In genomic region chr4:95053791-95054117, GRCm38 (mm10) we compare ENCODE assay signal across 8 mouse cellular contexts. TPM values are rescaled to one million over a fixed set of nuclear protein-coding genes. Genes with fewer than 3 reads are reported as not detected.
DNase-seq lines count a peak whose midpoint lies in the region; ATAC-seq and TF ChIP-seq lines count a peak whose summit lies in the region.

No protein-coding gene starts in this region.

- no peaks in the 10 kb centered on the region for H3K9me3 ChIP-seq in intestine, embryonic 14.5 days (ENCODE audit: control insufficient read depth, low read length)

- H3K79me2 ChIP-seq in macrophage (ENCODE audit: inconsistent target) = peaks cover 30% of the 10 kb centered on the region

- peak overlapping the region; percentile 71 for H3K4me2 ChIP-seq in intestine, embryonic 14.5 days (ENCODE audit: low read length)

- ATAC-seq in intestine, embryonic 14.5 days (replicated peaks; ENCODE audit: low FRiP score, low TSS enrichment, low read depth) = no peak
- no peak for ATAC-seq in megakaryocyte progenitor cell, adult 5-6 weeks (replicated peaks; ENCODE audit: poor library complexity)

- H3K36me3 ChIP-seq in intestine, embryonic 14.5 days (ENCODE audit: control insufficient read depth, insufficient read depth, low read length) = no peaks in the 10 kb centered on the region; the same call in 1 of the 2 replicates
- no peaks in the 10 kb centered on the region for H3K36me3 ChIP-seq in macrophage (ENCODE audit: inconsistent target)
- no peaks in the 10 kb centered on the region for H3K36me3 ChIP-seq in spleen, adult 2 months (ENCODE audit: control insufficient read depth, insufficient read depth, low read length)

- peak; percentile 50 for DNase-seq in ZHBTc4 (ENCODE audit: low read depth, low spot score)
- DNase-seq in cerebellum, postnatal 10 days = peak; percentile 93 to 94
- peak; percentile 75 to 82 for DNase-seq in gastrocnemius, adult 8-10 months (ENCODE audit: low spot score in 2 of 2)
- peak; percentile 78 for DNase-seq in intestine, embryonic 14.5 days (ENCODE audit: low spot score)
- peak; percentile 67 to 79 for DNase-seq in left cerebral cortex, postnatal 10 days (ENCODE audit: extremely low spot score in 1 of 2, low spot score in 2 of 2)
- DNase-seq in spleen, adult 2 months (ENCODE audit: low read depth in 1 of 2, low spot score in 2 of 2) = peak in 1 of 2 experiments; percentile 56

- H3K27me3 ChIP-seq in intestine, embryonic 14.5 days (replicated peaks; ENCODE audit: control insufficient read depth, insufficient read depth, low read length) = no peaks in the 10 kb centered on the region
- H3K27me3 ChIP-seq in spleen, adult 2 months (ENCODE audit: control insufficient read depth, insufficient read depth, low read length) = no peaks in the 10 kb centered on the region

- WGBS in intestine, embryonic 14.5 days = 3% methylated on average over 6 of the region's 6 CpGs
- 0% methylated on average over 6 of the region's 6 CpGs for WGBS in macrophage (ENCODE audit: missing documents)
- WGBS in spleen, adult 2 months = under 1% methylated on average over 6 of the region's 6 CpGs

- peak overlapping the region; percentile 99 for H3K27ac ChIP-seq in intestine, embryonic 14.5 days (ENCODE audit: low read depth)
- peak overlapping the region; percentile 99 for H3K27ac ChIP-seq in macrophage
- H3K27ac ChIP-seq in spleen, adult 2 months (ENCODE audit: insufficient read depth, low read length) = peak overlapping the region; percentile 60

- no peak for TF ChIP-seq POLR2A in spleen, adult 2 months (IDR thresholded peaks at IDR 0.05; ENCODE audit: low read depth, low read length)

- H3K4me1 ChIP-seq in intestine, embryonic 14.5 days (replicated peaks; ENCODE audit: control insufficient read depth, insufficient read depth, low read length) = peaks cover 18% of the 10 kb centered on the region
- H3K4me1 ChIP-seq in spleen, adult 2 months (ENCODE audit: control insufficient read depth, insufficient read depth, insufficient read length) = no peaks in the 10 kb centered on the region; the same call in none of the 2 replicates

- intact Hi-C loops in left cerebral cortex, postnatal 10 days (cut with DNase I) = loop anchor here (2.0 to 10.0 kb wide), 4 partner anchors 109 to 817 kb away; partner anchors contain the start of gene Fggy

- H3K9ac ChIP-seq in intestine, embryonic 14.5 days (ENCODE audit: low read length) = peak overlapping the region; percentile 85

- H3K4me3 ChIP-seq in intestine, embryonic 14.5 days (ENCODE audit: low read depth, low read length) = peak overlapping the region; percentile 95
- peak overlapping the region; percentile 72 for H3K4me3 ChIP-seq in macrophage (ENCODE audit: inconsistent target)
- no peak overlapping the region for H3K4me3 ChIP-seq in spleen, adult 2 months (ENCODE audit: extremely low read depth, insufficient read depth, insufficient read length)

- TF ChIP-seq CTCF in spleen, adult 2 months (IDR thresholded peaks at IDR 0.05; ENCODE audit: extremely low read depth, insufficient read depth, insufficient read length, insufficient replicate concordance) = no peak

RNA-seq across cellular contexts. Expression of gene Jun, which starts 1.7 kb away (rescaled TPM):
- total RNA-seq in gastrocnemius, adult 8-10 months (2022) = 10 to 100 TPM; 43.7 to 85.1 (median 58.2) TPM
- 56.0 and 61.7 TPM in 2 replicates for polyA plus RNA-seq in intestine, embryonic 14.5 days (2014; fragmentation: Nextera tagmentation; extraction: Ambion mirVana)
- 10 to 100 TPM; 38.0 to 39.8 TPM for total RNA-seq in left cerebral cortex, postnatal 10 days (2021)
- 100 to 1,000 TPM in 10 of 26 experiments, 10 to 100 TPM in 16; 17.6 to 414 (median 78.5) TPM for total RNA-seq in macrophage (2018; cell fraction: chromatin; rRNA removed)
- total RNA-seq in macrophage (2018; cell fraction: cytosol; rRNA removed) = 100 to 1,000 TPM in 18 of 26 experiments, 10 to 100 TPM in 8; 46.1 to 671 (median 174) TPM
- 100 to 1,000 TPM in 24 of 26 experiments, 10 to 100 TPM in 2; 58.0 to 810 (median 256) TPM for total RNA-seq in macrophage (2018; cell fraction: nucleus; rRNA removed)
- 85.3 to 155 TPM (median 144 TPM) in 3 replicates for polyA plus RNA-seq in macrophage (2018)
- polyA plus RNA-seq in spleen, adult 2 months (2012; rRNA removed) = 16.7 and 19.4 TPM in 2 replicates
- total RNA-seq in megakaryocyte progenitor cell, adult 5-6 weeks (2015) = 64.6 and 106 TPM in 2 replicates
- 121 and 159 TPM in 2 replicates for total RNA-seq in megakaryocyte progenitor cell, adult 5-6 weeks (2017)
